Mouse (Mus musculus) C2C12 (cell line): ENCODE data around the gene Olfr47.

Source experiments
- CEBPB ChIP-seq: IDR thresholded peaks from one replicate; pipeline ENCODE4 v1.6.1; 2011; ENCODE audit warnings: low read depth, mild to moderate bottlenecking, control low read depth, moderate library complexity
- CTCF ChIP-seq: IDR thresholded peaks from one replicate; pipeline ENCODE4 v1.5.1; 2011; ENCODE audit not compliant: control insufficient read depth, insufficient read depth, insufficient read length
- MAX ChIP-seq: IDR thresholded peaks from one replicate; pipeline ENCODE4 v1.6.1; 2011; ENCODE audit warnings: mild to moderate bottlenecking, control low read depth
- MYOG ChIP-seq: IDR thresholded peaks from one replicate; pipeline ENCODE4 v1.6.1; 2011; ENCODE audit not compliant: control insufficient read depth, insufficient read length; ENCODE audit errors: extremely low read depth
- USF1 ChIP-seq: IDR thresholded peaks from one replicate; pipeline ENCODE4 v1.6.1; 2011; ENCODE audit warnings: low read depth, mild to moderate bottlenecking, control low read depth, moderate library complexity

DNA sequence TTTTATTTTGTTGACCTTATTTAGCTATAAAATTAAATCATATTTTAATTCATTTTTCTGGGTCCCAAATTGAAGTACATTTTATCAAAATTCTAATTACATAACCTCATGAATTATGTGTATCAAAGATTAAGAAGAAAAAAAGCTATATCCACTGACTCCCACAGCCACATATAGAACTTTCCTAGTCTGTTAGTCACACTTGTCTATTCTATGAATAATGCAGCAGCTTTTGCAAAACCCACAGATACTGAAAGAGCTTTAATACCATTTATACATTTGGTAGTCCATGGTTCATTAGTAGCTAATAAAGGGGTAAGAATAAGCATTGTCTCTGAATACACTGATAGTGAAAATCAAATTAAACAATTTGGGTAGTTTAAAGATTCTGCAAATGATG, 28.5 kb upstream of the Olfr47 start:
- no peak for TF ChIP-seq CTCF
- TF ChIP-seq MAX = no peak
- TF ChIP-seq MYOG = no peak
- no peak for TF ChIP-seq CEBPB
- TF ChIP-seq USF1 = no peak
